Mouse (Mus musculus): ENCODE results near the gene Ing5. TPM values are rescaled to one million over a fixed set of nuclear protein-coding genes. Genes with fewer than 3 reads are reported as not detected.

The Ing5 gene
- polyA plus RNA-seq, 1 experiment from 2014 or later, result 17.0 TPM

- Histone ChIP-seq H3K9ac (replicated peaks) (no peak overlapping the region), H3K9me3 (no peaks in the 10 kb centered on the region), H3K27ac (replicated peaks) (no peak overlapping the region), H3K4me1 (no peaks in the 10 kb centered on the region), H3K27me3 (no peaks in the 10 kb centered on the region), H3K36me3 (peaks cover 96% of the 10 kb centered on the region), H3K4me3 (no peak overlapping the region), H3K4me2 (replicated peaks) (no peak overlapping the region)
- 94% methylated on average over 2 of the region's 2 CpGs for WGBS
- no peak for ATAC-seq (ENCODE audit: low FRiP score, low read depth)
These were observed 16.9 kb upstream of the Ing5 start for GRCm38 (mm10) chr1:93786912-93787311.

- Histone ChIP-seq H3K4me2 (replicated peaks) (no peak overlapping the region), H3K9me3 (no peaks in the 10 kb centered on the region), H3K27me3 (no peaks in the 10 kb centered on the region), H3K36me3 (peaks cover 94% of the 10 kb centered on the region), H3K9ac (replicated peaks) (no peak overlapping the region), H3K4me3 (no peak overlapping the region), H3K27ac (replicated peaks) (no peak overlapping the region), H3K4me1 (no peaks in the 10 kb centered on the region)
- ATAC-seq (ENCODE audit: low FRiP score, low read depth), result no peak
- 94% methylated on average over 8 of the region's 8 CpGs for WGBS
These were observed 9.2 kb upstream of the Ing5 start for GRCm38 (mm10) chr1:93794526-93794925.

- no peak for ATAC-seq (ENCODE audit: low FRiP score, low read depth)
- peaks cover 4% of the 10 kb centered on the region for H3K4me1 ChIP-seq
- H3K27ac ChIP-seq (replicated peaks), result no peak overlapping the region
- H3K36me3 ChIP-seq, result peaks cover 86% of the 10 kb centered on the region
- 86% methylated on average over 8 of the region's 8 CpGs for WGBS
- no peak overlapping the region for H3K9ac ChIP-seq (replicated peaks)
- H3K9me3 ChIP-seq, result no peaks in the 10 kb centered on the region
- no peak overlapping the region for H3K4me3 ChIP-seq
- H3K27me3 ChIP-seq, result no peaks in the 10 kb centered on the region
- no peak overlapping the region for H3K4me2 ChIP-seq (replicated peaks)
These were observed 7.9 kb upstream of the Ing5 start for GRCm38 (mm10) chr1:93795886-93796285.

GRCm38 (mm10) chr1:93800670-93801503, 2.9 kb upstream of the Ing5 start:
- H3K9ac ChIP-seq (replicated peaks), result peak overlapping the region; percentile 79
- no peaks in the 10 kb centered on the region for H3K27me3 ChIP-seq
- peak overlapping the region; percentile 76 for H3K4me3 ChIP-seq
- 0 out of 2 replicates have a peak overlapping the region, but pooled peaks have one; percentile 73 for H3K27ac ChIP-seq (replicated peaks)
- peaks cover 32% of the 10 kb centered on the region for H3K4me1 ChIP-seq
- H3K4me2 ChIP-seq (replicated peaks), result peak overlapping the region; percentile 69
- ATAC-seq (ENCODE audit: low FRiP score, low read depth), result no peak
- no peaks in the 10 kb centered on the region for H3K9me3 ChIP-seq
- WGBS, result 79% methylated on average over 21 of the region's 21 CpGs
- H3K36me3 ChIP-seq, result peaks cover 40% of the 10 kb centered on the region

- Histone ChIP-seq H3K4me2 (replicated peaks) (peak within 1 kb of the TSS; percentile 79), H3K9ac (replicated peaks) (peak within 1 kb of the TSS; percentile 79), H3K36me3 (peaks cover 41% of the 10 kb centered on the region), H3K4me1 (peaks cover 32% of the 10 kb centered on the region), H3K9me3 (no peaks in the 10 kb centered on the region), H3K4me3 (peak within 1 kb of the TSS; percentile 76), H3K27me3 (no peaks in the 10 kb centered on the region), H3K27ac (replicated peaks) (peak within 1 kb of the TSS; percentile 77)
- peak; percentile 53 for ATAC-seq (ENCODE audit: low FRiP score, low read depth)
- WGBS, result under 1% methylated on average over 42 of the region's 42 CpGs
These were observed 2.0 kb upstream of the Ing5 start, which contains the start of gene Dtymk for GRCm38 (mm10) chr1:93801741-93802238. Dtymk (minus strand) TSS chr1:93801934.

GRCm38 (mm10) chr1:93802771-93803170, 994 bp upstream of the Ing5 start:
- no peak overlapping the region for H3K27ac ChIP-seq (replicated peaks)
- H3K9ac ChIP-seq (replicated peaks), result no peak overlapping the region
- ATAC-seq (ENCODE audit: low FRiP score, low read depth), result no peak
- H3K9me3 ChIP-seq, result no peaks in the 10 kb centered on the region
- no peaks in the 10 kb centered on the region for H3K27me3 ChIP-seq
- H3K4me2 ChIP-seq (replicated peaks), result peak overlapping the region; percentile 79
- peak overlapping the region; percentile 86; the same call in 1 of the 2 replicates for H3K4me3 ChIP-seq
- 87% methylated on average over 5 of the region's 5 CpGs for WGBS
- peaks cover 39% of the 10 kb centered on the region for H3K36me3 ChIP-seq
- H3K4me1 ChIP-seq, result peaks cover 32% of the 10 kb centered on the region

GRCm38 (mm10) chr1:93804818-93805217, 1.1 kb downstream of the Ing5 start:
- Histone ChIP-seq H3K9me3 (no peaks in the 10 kb centered on the region), H3K36me3 (peaks cover 37% of the 10 kb centered on the region), H3K4me1 (peaks cover 32% of the 10 kb centered on the region), H3K27me3 (no peaks in the 10 kb centered on the region), H3K4me3 (peak overlapping the region; percentile 86), H3K9ac (replicated peaks) (peak overlapping the region; percentile 78; the same call in 1 of the 2 replicates), H3K4me2 (replicated peaks) (peak overlapping the region; percentile 79), H3K27ac (replicated peaks) (no peak overlapping the region)
- ATAC-seq (ENCODE audit: low FRiP score, low read depth), result 0 out of 2 replicates have a peak, but pooled peaks have one; percentile 0
- 90% methylated on average over 4 of the region's 4 CpGs for WGBS

GRCm38 (mm10) chr1:93805221-93805951, 1.6 kb downstream of the Ing5 start:
- Histone ChIP-seq H3K9me3 (no peaks in the 10 kb centered on the region), H3K36me3 (peaks cover 42% of the 10 kb centered on the region), H3K9ac (replicated peaks) (no peak overlapping the region), H3K27ac (replicated peaks) (no peak overlapping the region), H3K4me2 (replicated peaks) (peak overlapping the region; percentile 79; the same call in 1 of the 2 replicates), H3K4me3 (no peak overlapping the region), H3K27me3 (no peaks in the 10 kb centered on the region), H3K4me1 (peaks cover 32% of the 10 kb centered on the region)
- WGBS, result 86% methylated on average over 5 of the region's 5 CpGs
- ATAC-seq (ENCODE audit: low FRiP score, low read depth), result no peak

- no peak overlapping the region for H3K4me2 ChIP-seq (replicated peaks)
- ATAC-seq (ENCODE audit: low FRiP score, low read depth), result no peak
- no peaks in the 10 kb centered on the region for H3K9me3 ChIP-seq
- no peak overlapping the region for H3K4me3 ChIP-seq
- H3K4me1 ChIP-seq, result peaks cover 11% of the 10 kb centered on the region
- no peaks in the 10 kb centered on the region for H3K27me3 ChIP-seq
- H3K9ac ChIP-seq (replicated peaks), result no peak overlapping the region
- WGBS, result 92% methylated on average over 4 of the region's 4 CpGs
- peaks cover 75% of the 10 kb centered on the region for H3K36me3 ChIP-seq
- H3K27ac ChIP-seq (replicated peaks), result no peak overlapping the region
These were observed 5.1 kb downstream of the Ing5 start for GRCm38 (mm10) chr1:93808871-93809270.

GRCm38 (mm10) chr1:93810011-93810410, 6.2 kb downstream of the Ing5 start:
- Histone ChIP-seq H3K9me3 (no peaks in the 10 kb centered on the region), H3K27ac (replicated peaks) (no peak overlapping the region), H3K4me2 (replicated peaks) (no peak overlapping the region), H3K36me3 (peaks cover 86% of the 10 kb centered on the region), H3K9ac (replicated peaks) (no peak overlapping the region), H3K4me1 (peaks cover 4% of the 10 kb centered on the region), H3K4me3 (no peak overlapping the region), H3K27me3 (no peaks in the 10 kb centered on the region)
- ATAC-seq (ENCODE audit: low FRiP score, low read depth), result no peak
- WGBS, result 97% methylated on average over 3 of the region's 3 CpGs

- Histone ChIP-seq H3K27me3 (no peaks in the 10 kb centered on the region), H3K27ac (replicated peaks) (no peak overlapping the region), H3K4me1 (no peaks in the 10 kb centered on the region), H3K36me3 (peaks cover 93% of the 10 kb centered on the region), H3K4me2 (replicated peaks) (no peak overlapping the region), H3K9ac (replicated peaks) (no peak overlapping the region), H3K9me3 (no peaks in the 10 kb centered on the region), H3K4me3 (no peak overlapping the region)
- ATAC-seq (ENCODE audit: low FRiP score, low read depth), result no peak
- WGBS, result 96% methylated on average over 8 of the region's 8 CpGs
These were observed 7.8 kb downstream of the Ing5 start for GRCm38 (mm10) chr1:93811495-93812039.
